Mouse (Mus musculus) liver, embryonic 14.5 days (tissue): Measurements from ENCODE around the gene Ush1g.

ENCODE experiments used
- CTCF ChIP-seq: IDR thresholded peaks from 2 replicates; pipeline ENCODE4 v1.5.1; 2016; ENCODE audit warnings: antibody characterized with exemption, low read depth, control low read depth
- EP300 ChIP-seq: IDR thresholded peaks from 2 replicates; pipeline ENCODE4 v1.6.1; 2016; ENCODE audit warnings: antibody characterized with exemption, low read depth

DNA sequence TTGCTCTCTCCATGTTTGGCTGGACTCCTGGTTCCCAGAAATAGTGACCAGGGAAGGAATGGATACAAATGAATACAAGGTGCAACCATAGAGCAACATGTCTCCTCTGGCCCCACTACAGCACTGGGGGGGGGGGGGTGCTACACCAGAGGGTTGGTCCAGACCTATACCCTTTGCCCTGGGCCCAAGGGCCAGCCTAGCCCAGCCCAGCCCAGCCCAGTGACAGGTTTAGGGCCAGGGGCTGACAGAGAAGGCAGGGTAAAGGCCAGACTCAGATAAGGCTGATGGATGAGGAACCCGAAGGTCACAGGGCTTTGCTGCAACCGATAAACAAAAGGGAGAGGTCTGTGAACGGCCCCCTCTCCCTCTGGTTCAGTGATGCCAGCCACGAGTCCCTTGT is 28.1 kb upstream of the Ush1g start:
- TF ChIP-seq CTCF, result no peak
- TF ChIP-seq EP300, result no peak
